Mouse (Mus musculus): Measurements from ENCODE around the gene Dsp. TPM values are rescaled to one million over a fixed set of nuclear protein-coding genes. Genes with fewer than 3 reads are reported as not detected.

The Dsp gene
- total and polyA plus RNA-seq, 2 experiments from 2014 or later, result 0.28 to 0.73 TPM

DNA sequence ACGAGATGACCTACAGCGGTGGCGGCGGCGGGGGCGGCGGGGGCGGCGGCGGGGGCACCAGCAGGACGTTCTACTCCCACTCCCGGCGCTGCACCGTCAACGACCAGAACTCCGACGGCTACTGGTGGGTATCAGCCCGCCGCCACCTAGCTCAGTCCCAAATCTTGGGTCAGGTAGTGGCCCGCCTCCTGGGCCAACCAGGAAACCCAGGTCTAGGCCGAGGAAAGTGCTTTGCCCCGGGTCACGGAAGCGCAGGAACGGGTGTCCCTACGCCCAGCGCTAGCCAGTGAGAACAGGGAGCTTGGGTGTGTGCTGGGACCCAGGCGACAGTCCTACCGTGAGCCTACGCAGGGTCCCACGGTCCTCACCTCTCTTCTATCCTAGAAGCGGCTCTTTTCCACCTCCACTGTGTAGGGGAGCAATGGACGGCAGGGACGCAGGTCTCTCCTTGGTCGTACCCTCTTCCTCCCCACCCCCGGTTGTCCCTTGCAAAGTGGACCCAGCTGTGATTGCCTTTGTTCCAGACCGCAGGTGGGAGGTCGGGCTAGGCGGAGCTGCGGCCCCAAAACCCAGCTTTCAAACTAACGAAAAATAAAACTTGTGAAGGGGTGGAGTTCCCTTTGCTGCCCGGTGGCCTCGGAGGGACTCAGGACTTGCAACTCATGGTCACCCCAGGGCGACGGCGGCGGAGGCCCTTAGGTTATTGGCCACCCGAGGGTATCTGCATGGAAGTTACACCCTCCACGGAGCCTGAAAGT lies 756 bp downstream of the Dsp start:
- Histone ChIP-seq H3K4me2 (ENCODE audit: low read depth, low read length) (peak overlapping the region; percentile 57), H3K9ac (replicated peaks; ENCODE audit: low read length) (0 out of 2 replicates have a peak overlapping the region, but pooled peaks have one; percentile 21), H3K36me3 (ENCODE audit: insufficient read depth, low read length) (no peaks in the 10 kb centered on the region), H3K4me3 (ENCODE audit: low read length) (peak overlapping the region; percentile 35), H3K27me3 (ENCODE audit: insufficient read depth, low read length) (peaks cover 67% of the 10 kb centered on the region), H3K4me1 (ENCODE audit: insufficient read depth, low read length) (peaks cover 9% of the 10 kb centered on the region; the same call in 1 of the 2 replicates), H3K9me3 (ENCODE audit: low read length) (no peaks in the 10 kb centered on the region), H3K27ac (no peak overlapping the region)
- ATAC-seq (peak; percentile 72), DNase-seq (ENCODE audit: low spot score) (no peak)
- TF ChIP-seq CTCF (IDR thresholded peaks at IDR 0.05; ENCODE audit: low read depth), result no peak
- WGBS, result under 1% methylated on average over 49 of the region's 49 CpGs

GRCm38 (mm10) chr13:38152429-38153035 lies 1.4 kb downstream of the Dsp start:
- peaks cover 9% of the 10 kb centered on the region; the same call in 1 of the 2 replicates for H3K4me1 ChIP-seq (ENCODE audit: insufficient read depth, low read length)
- TF ChIP-seq CTCF (IDR thresholded peaks at IDR 0.05; ENCODE audit: low read depth), result no peak
- DNase-seq (ENCODE audit: low spot score), result peak; percentile 9
- no peaks in the 10 kb centered on the region for H3K9me3 ChIP-seq (ENCODE audit: low read length)
- H3K9ac ChIP-seq (replicated peaks; ENCODE audit: low read length), result no peak overlapping the region
- no peak for ATAC-seq
- H3K4me2 ChIP-seq (ENCODE audit: low read depth, low read length), result peak overlapping the region; percentile 57
- H3K36me3 ChIP-seq (ENCODE audit: insufficient read depth, low read length), result no peaks in the 10 kb centered on the region
- H3K27ac ChIP-seq, result no peak overlapping the region
- WGBS, result under 1% methylated on average over 31 of the region's 31 CpGs
- peaks cover 69% of the 10 kb centered on the region for H3K27me3 ChIP-seq (ENCODE audit: insufficient read depth, low read length)
- peak overlapping the region; percentile 35 for H3K4me3 ChIP-seq (ENCODE audit: low read length)

DNA sequence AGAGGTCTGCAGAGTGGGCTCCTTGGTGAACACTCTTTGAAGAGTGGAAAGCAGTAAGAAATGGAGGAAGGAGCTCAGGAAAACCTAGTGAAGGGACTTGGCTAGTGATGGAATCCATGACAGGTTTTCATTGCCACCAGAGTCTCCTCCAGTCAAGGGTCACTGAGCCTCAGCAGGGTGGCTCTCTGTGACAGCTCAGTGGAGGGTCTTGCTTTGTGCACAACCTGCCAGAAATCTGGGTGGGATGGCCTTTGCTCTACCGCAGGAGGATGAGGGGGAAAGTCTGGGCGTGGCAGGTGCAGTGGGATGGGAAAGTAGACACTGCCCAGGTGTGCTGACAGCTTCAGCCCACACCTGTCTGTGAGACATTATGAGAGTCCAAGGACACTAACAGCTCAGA lies 4.4 kb downstream of the Dsp start:
- WGBS, result 5% methylated on average over 2 of the region's 2 CpGs
- H3K9ac ChIP-seq (replicated peaks; ENCODE audit: low read length), result no peak overlapping the region
- peaks cover 9% of the 10 kb centered on the region; the same call in 1 of the 2 replicates for H3K4me1 ChIP-seq (ENCODE audit: insufficient read depth, low read length)
- H3K27me3 ChIP-seq (ENCODE audit: insufficient read depth, low read length), result peaks cover 51% of the 10 kb centered on the region
- TF ChIP-seq CTCF (IDR thresholded peaks at IDR 0.05; ENCODE audit: low read depth), result no peak
- DNase-seq (ENCODE audit: low spot score), result no peak
- no peak overlapping the region for H3K4me2 ChIP-seq (ENCODE audit: low read depth, low read length)
- H3K27ac ChIP-seq, result no peak overlapping the region
- no peaks in the 10 kb centered on the region for H3K36me3 ChIP-seq (ENCODE audit: insufficient read depth, low read length)
- H3K9me3 ChIP-seq (ENCODE audit: low read length), result no peaks in the 10 kb centered on the region
- no peak overlapping the region for H3K4me3 ChIP-seq (ENCODE audit: low read length)
- ATAC-seq, result no peak

DNA sequence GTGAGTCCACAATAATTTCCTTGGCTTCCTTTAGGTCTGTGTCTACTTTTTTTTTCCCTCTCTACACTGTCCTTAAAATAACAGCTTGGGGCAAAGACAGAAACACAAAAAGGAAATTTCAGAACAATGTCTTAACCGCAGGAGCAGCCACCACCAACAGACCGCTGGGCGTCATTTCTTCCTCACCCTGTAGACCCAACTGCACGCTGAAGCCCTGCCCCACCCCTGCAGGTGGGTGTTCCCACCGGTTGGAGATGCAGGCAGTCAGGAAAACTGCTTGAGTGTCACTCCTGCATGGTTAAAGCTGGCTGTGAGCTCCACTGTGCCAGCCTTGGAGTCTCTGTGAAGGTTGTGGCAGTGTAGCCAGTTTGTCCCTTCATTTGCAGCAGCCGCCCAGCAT lies 6.5 kb downstream of the Dsp start:
- H3K4me2 ChIP-seq (ENCODE audit: low read depth, low read length), result no peak overlapping the region
- ATAC-seq (no peak), DNase-seq (ENCODE audit: low spot score) (no peak)
- no peaks in the 10 kb centered on the region for H3K36me3 ChIP-seq (ENCODE audit: insufficient read depth, low read length)
- H3K27me3 ChIP-seq (ENCODE audit: insufficient read depth, low read length), result peaks cover 34% of the 10 kb centered on the region
- no peak overlapping the region for H3K4me3 ChIP-seq (ENCODE audit: low read length)
- H3K9me3 ChIP-seq (ENCODE audit: low read length), result no peaks in the 10 kb centered on the region
- 25% methylated on average over 6 of the region's 6 CpGs for WGBS
- no peak overlapping the region for H3K27ac ChIP-seq
- TF ChIP-seq CTCF (IDR thresholded peaks at IDR 0.05; ENCODE audit: low read depth), result no peak
- H3K4me1 ChIP-seq (ENCODE audit: insufficient read depth, low read length), result no peaks in the 10 kb centered on the region
- no peak overlapping the region for H3K9ac ChIP-seq (replicated peaks; ENCODE audit: low read length)

DNA sequence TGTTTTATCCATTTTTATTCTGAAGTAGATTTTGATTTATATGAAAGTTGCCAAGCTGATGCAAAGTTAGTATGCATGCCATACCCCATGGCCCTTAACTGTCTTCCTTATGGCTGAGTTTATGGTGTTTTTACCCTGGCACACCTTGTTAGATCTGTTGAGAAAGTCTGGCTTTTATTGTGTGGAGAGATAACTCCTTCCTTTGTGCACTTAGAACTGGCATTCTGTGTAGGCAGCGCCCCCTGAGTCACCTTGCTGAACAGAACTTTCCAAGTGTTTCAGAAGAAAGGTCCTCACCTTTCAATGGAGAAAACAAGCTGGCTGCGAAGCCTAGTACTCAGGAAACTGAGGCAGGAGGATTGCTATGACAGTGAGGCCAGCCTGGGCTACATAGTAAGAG lies 10.9 kb downstream of the Dsp start:
- H3K36me3 ChIP-seq (ENCODE audit: insufficient read depth, low read length), result no peaks in the 10 kb centered on the region
- DNase-seq (ENCODE audit: low spot score) (no peak), ATAC-seq (no peak)
- no peak overlapping the region for H3K9ac ChIP-seq (replicated peaks; ENCODE audit: low read length)
- H3K27me3 ChIP-seq (ENCODE audit: insufficient read depth, low read length), result peaks cover under 1% of the 10 kb centered on the region
- TF ChIP-seq CTCF (IDR thresholded peaks at IDR 0.05; ENCODE audit: low read depth), result no peak
- H3K4me1 ChIP-seq (ENCODE audit: insufficient read depth, low read length), result no peaks in the 10 kb centered on the region
- no peak overlapping the region for H3K27ac ChIP-seq
- no peak overlapping the region for H3K4me2 ChIP-seq (ENCODE audit: low read depth, low read length)
- WGBS, result 78% methylated on average over 2 of the region's 2 CpGs
- H3K9me3 ChIP-seq (ENCODE audit: low read length), result no peaks in the 10 kb centered on the region
- H3K4me3 ChIP-seq (ENCODE audit: low read length), result no peak overlapping the region

DNA sequence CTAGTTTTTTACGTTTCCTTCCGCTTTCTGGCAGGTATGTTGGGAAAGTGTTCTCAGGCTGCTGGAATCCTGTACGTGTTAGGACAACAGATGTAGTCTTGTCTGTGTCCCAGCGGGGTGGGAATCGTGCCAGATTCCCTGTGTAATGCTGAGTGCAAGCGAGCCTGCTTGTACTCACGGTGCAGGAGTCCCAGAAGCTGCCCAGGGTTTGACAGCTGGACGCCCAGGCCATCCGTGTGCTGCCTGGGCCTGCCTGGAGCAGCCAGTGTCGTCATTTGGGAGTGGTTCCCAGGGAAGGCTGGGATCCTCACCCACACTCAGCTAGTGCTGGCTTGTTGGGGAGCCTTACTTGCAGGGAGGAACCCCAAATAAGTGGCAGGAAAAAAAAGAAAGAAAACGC lies 11.6 kb downstream of the Dsp start:
- H3K27me3 ChIP-seq (ENCODE audit: insufficient read depth, low read length), result no peaks in the 10 kb centered on the region; the same call in 1 of the 2 replicates
- ATAC-seq (peak; percentile 73; the same call in 1 of the 2 replicates), DNase-seq (ENCODE audit: low spot score) (peak; percentile 76)
- no peaks in the 10 kb centered on the region for H3K36me3 ChIP-seq (ENCODE audit: insufficient read depth, low read length)
- no peaks in the 10 kb centered on the region for H3K9me3 ChIP-seq (ENCODE audit: low read length)
- no peak overlapping the region for H3K4me2 ChIP-seq (ENCODE audit: low read depth, low read length)
- no peaks in the 10 kb centered on the region for H3K4me1 ChIP-seq (ENCODE audit: insufficient read depth, low read length)
- H3K27ac ChIP-seq, result no peak overlapping the region
- H3K9ac ChIP-seq (replicated peaks; ENCODE audit: low read length), result no peak overlapping the region
- no peak for TF ChIP-seq CTCF (IDR thresholded peaks at IDR 0.05; ENCODE audit: low read depth)
- H3K4me3 ChIP-seq (ENCODE audit: low read length), result no peak overlapping the region
- 33% methylated on average over 11 of the region's 11 CpGs for WGBS

- no peaks in the 10 kb centered on the region for H3K9me3 ChIP-seq (ENCODE audit: low read length)
- TF ChIP-seq CTCF (IDR thresholded peaks at IDR 0.05; ENCODE audit: low read depth), result no peak
- no peaks in the 10 kb centered on the region for H3K36me3 ChIP-seq (ENCODE audit: insufficient read depth, low read length)
- H3K4me2 ChIP-seq (ENCODE audit: low read depth, low read length), result no peak overlapping the region
- H3K9ac ChIP-seq (replicated peaks; ENCODE audit: low read length), result no peak overlapping the region
- no peaks in the 10 kb centered on the region for H3K27me3 ChIP-seq (ENCODE audit: insufficient read depth, low read length)
- no peak overlapping the region for H3K27ac ChIP-seq
- peak; percentile 49 for DNase-seq (ENCODE audit: low spot score)
- WGBS, result 70% methylated on average over 11 of the region's 11 CpGs
- no peaks in the 10 kb centered on the region for H3K4me1 ChIP-seq (ENCODE audit: insufficient read depth, low read length)
- no peak overlapping the region for H3K4me3 ChIP-seq (ENCODE audit: low read length)
- peak; percentile 49; the same call in 1 of the 2 replicates for ATAC-seq
Measured at GRCm38 (mm10) chr13:38164932-38165331, 13.8 kb downstream of the Dsp start.
